Mouse (Mus musculus) lung, adult 2 months (tissue): ENCODE results near the gene Ssh2.

Experiments
- CTCF ChIP-seq: fragments of 200-500 bp; IDR thresholded peaks from 2 replicates; pipeline ENCODE4 v1.5.1; 2011; ENCODE audit warnings: mild to moderate bottlenecking, low read length, control low read depth; ENCODE audit not compliant: insufficient read depth
- POLR2A ChIP-seq: fragments of 200-500 bp; IDR thresholded peaks from 2 replicates; pipeline ENCODE4 v1.6.1; 2011; ENCODE audit warnings: low read depth, mild to moderate bottlenecking, control low read depth, low read length, borderline replicate concordance; ENCODE audit errors: extremely low read depth

GRCm38 (mm10) chr11:77239658-77240345, 23.7 kb downstream of the Ssh2 start:
- no peak for TF ChIP-seq CTCF
- TF ChIP-seq POLR2A, result no peak
